Mouse (Mus musculus) liver, adult 2 months (tissue): ENCODE measurements at regions not wholly inside any gene's neighbourhood (a gene's known extent, or its start where the extent isn't known, plus 50 kb on each side); places are given as distances from the start of the nearest gene placed in this dataset.

Source experiments
- CTCF ChIP-seq: fragments of 200-500 bp; IDR thresholded peaks from 2 replicates; pipeline ENCODE4 v1.5.1; 2011; ENCODE audit warnings: low read depth, low read length, control low read depth
- POLR2A ChIP-seq: fragments of 200-500 bp; IDR thresholded peaks from 2 replicates; pipeline ENCODE4 v1.6.1; 2011; ENCODE audit warnings: low read length, control low read depth; ENCODE audit not compliant: insufficient read depth; ENCODE audit errors: extremely low read depth

DNA sequence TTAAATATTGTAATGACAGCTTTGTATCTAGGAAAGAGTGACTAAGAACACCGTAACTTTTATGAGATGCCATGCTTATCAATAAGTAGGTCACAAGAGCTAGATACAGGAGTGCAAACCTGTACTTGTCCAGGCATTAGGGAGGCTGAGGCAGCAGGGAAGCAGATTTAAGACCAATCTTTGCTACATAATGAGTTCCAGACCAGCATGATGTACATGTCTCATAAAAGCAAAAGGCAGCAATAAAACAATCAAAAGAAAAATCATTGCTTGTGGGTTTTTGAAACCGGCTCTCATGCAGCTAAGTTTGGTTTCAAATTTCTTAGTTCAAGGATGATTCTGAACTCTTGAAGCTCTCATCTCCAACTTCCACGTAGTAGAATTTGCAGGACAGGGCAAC is 229.7 kb downstream of the Plod2 start:
- TF ChIP-seq CTCF (no peak), POLR2A (no peak)
